Mouse (Mus musculus): ENCODE data around the gene Olfr330. TPM values are rescaled to one million over a fixed set of nuclear protein-coding genes. Genes with fewer than 3 reads are reported as not detected.
"Not testable (repeated sequence)": the region's sequence is repeated elsewhere in the genome, so short reads cannot be mapped to it uniquely, and the experiment has no call there.

The Olfr330 gene
- polyA plus RNA-seq, 2 experiments: not detected

- H3K9ac ChIP-seq (ENCODE audit: low read depth, low read length, severe bottlenecking); ATAC-seq (ENCODE audit: low FRiP score, low read depth); H3K27ac ChIP-seq (replicated peaks; ENCODE audit: low read depth, low read length); H3K4me3 ChIP-seq (replicated peaks; ENCODE audit: low read length); H3K4me1 ChIP-seq (ENCODE audit: control insufficient read depth, insufficient read depth, low read length); H3K27me3 ChIP-seq (ENCODE audit: control insufficient read depth, insufficient read depth, low read length); H3K36me3 ChIP-seq (ENCODE audit: control insufficient read depth, insufficient read depth, low read length); DNase-seq (ENCODE audit: low spot score); H3K4me2 ChIP-seq (replicated peaks; ENCODE audit: low read depth, low read length, severe bottlenecking); H3K9me3 ChIP-seq (ENCODE audit: control insufficient read depth, low read length): not testable (repeated sequence)
- 82% methylated on average over 19 of the region's 19 CpGs for WGBS
These were observed 25.6 kb downstream of the Olfr330 start for GRCm38 (mm10) chr11:58509058-58509457.

DNA sequence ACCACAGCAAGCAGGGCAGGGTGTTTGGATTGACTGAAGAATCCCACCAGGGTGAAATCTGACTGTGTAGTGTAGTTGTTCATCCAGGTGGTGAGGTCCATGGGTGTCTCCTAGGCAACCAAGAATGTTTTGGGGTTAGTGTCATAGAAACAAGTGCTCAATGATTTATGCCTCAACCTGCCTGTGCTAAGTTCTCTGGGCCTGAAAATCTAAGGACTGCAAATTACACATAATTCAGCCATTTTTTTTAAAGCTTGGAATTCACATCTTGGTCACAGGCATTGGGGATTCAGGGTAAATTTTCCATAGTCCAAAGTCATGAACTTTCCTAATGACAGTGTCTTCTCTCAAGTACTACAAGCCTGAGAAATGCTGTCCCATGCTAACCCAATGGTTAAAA lies 32.2 kb downstream of the Olfr330 start, which contains the start of gene Olfr331:
Gene Olfr331, minus strand, starts transcription at position 101 of the 400 bp plus-strand sequence.
- H3K9me3 ChIP-seq (ENCODE audit: control insufficient read depth, low read length); H3K27ac ChIP-seq (replicated peaks; ENCODE audit: low read depth, low read length); ATAC-seq (ENCODE audit: low FRiP score, low read depth); H3K27me3 ChIP-seq (ENCODE audit: control insufficient read depth, insufficient read depth, low read length); H3K4me2 ChIP-seq (replicated peaks; ENCODE audit: low read depth, low read length, severe bottlenecking); H3K4me3 ChIP-seq (replicated peaks; ENCODE audit: low read length); H3K4me1 ChIP-seq (ENCODE audit: control insufficient read depth, insufficient read depth, low read length); DNase-seq (ENCODE audit: low spot score); H3K36me3 ChIP-seq (ENCODE audit: control insufficient read depth, insufficient read depth, low read length); H3K9ac ChIP-seq (ENCODE audit: low read depth, low read length, severe bottlenecking): not testable (repeated sequence)

GRCm38 (mm10) chr11:58499290-58499689 lies 35.3 kb downstream of the Olfr330 start:
- ATAC-seq (ENCODE audit: low FRiP score, low read depth): no peak
- DNase-seq (ENCODE audit: low spot score): peak; percentile 47
- Histone ChIP-seq H3K36me3 (ENCODE audit: control insufficient read depth, insufficient read depth, low read length) (no peaks in the 10 kb centered on the region), H3K4me1 (ENCODE audit: control insufficient read depth, insufficient read depth, low read length) (no peaks in the 10 kb centered on the region), H3K27ac (replicated peaks; ENCODE audit: low read depth, low read length) (no peak overlapping the region), H3K9me3 (ENCODE audit: control insufficient read depth, low read length) (no peaks in the 10 kb centered on the region), H3K4me2 (replicated peaks; ENCODE audit: low read depth, low read length, severe bottlenecking) (no peak overlapping the region), H3K4me3 (replicated peaks; ENCODE audit: low read length) (no peak overlapping the region), H3K9ac (ENCODE audit: low read depth, low read length, severe bottlenecking) (no peak overlapping the region), H3K27me3 (ENCODE audit: control insufficient read depth, insufficient read depth, low read length) (no peaks in the 10 kb centered on the region)
- no peak for TF ChIP-seq POLR2A (IDR thresholded peaks at IDR 0.05; ENCODE audit: borderline replicate concordance, extremely low read depth, insufficient read depth, insufficient read length)
- 46% methylated on average over 3 of the region's 3 CpGs for WGBS

GRCm38 (mm10) chr11:58498761-58499160 lies 35.9 kb downstream of the Olfr330 start:
- no peak overlapping the region for H3K27ac ChIP-seq (replicated peaks; ENCODE audit: low read depth, low read length)
- H3K4me2 ChIP-seq (replicated peaks; ENCODE audit: low read depth, low read length, severe bottlenecking): no peak overlapping the region
- ATAC-seq (ENCODE audit: low FRiP score, low read depth) (no peak), DNase-seq (ENCODE audit: low spot score) (no peak)
- H3K9ac ChIP-seq (ENCODE audit: low read depth, low read length, severe bottlenecking): no peak overlapping the region
- no peak overlapping the region for H3K4me3 ChIP-seq (replicated peaks; ENCODE audit: low read length)
- TF ChIP-seq POLR2A (IDR thresholded peaks at IDR 0.05; ENCODE audit: borderline replicate concordance, extremely low read depth, insufficient read depth, insufficient read length): no peak
- no peaks in the 10 kb centered on the region for H3K9me3 ChIP-seq (ENCODE audit: control insufficient read depth, low read length)
- H3K4me1 ChIP-seq (ENCODE audit: control insufficient read depth, insufficient read depth, low read length): no peaks in the 10 kb centered on the region
- 75% methylated on average over 9 of the region's 9 CpGs for WGBS
- no peaks in the 10 kb centered on the region for H3K27me3 ChIP-seq (ENCODE audit: control insufficient read depth, insufficient read depth, low read length)
- H3K36me3 ChIP-seq (ENCODE audit: control insufficient read depth, insufficient read depth, low read length): no peaks in the 10 kb centered on the region

DNA sequence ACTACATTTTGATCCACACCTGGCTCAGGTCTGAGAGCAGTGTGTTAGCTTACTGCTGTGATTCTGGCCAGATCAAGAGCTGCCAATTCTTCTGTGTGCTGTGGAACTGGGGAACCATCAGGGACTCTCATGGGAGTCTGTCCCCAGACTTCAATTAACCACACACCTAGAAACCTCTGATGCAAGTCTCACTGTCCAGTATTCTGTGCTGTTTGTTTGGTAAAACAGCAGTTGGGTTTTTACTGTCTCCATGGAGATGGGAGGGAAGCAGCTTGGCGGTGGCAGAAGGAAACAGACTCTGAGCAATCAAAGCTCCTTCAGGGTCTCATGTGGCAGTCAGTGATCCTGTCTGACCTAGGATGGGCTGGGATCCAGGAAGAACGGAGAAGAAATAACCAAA lies 42.2 kb downstream of the Olfr330 start, which contains the start of gene Olfr332:
Gene Olfr332, minus strand, starts transcription at position 101 of the 400 bp plus-strand sequence.
- ATAC-seq (ENCODE audit: low FRiP score, low read depth): no peak
- WGBS: 68% methylated on average over 2 of the region's 2 CpGs
- Histone ChIP-seq H3K9me3 (ENCODE audit: control insufficient read depth, low read length) (no peaks in the 10 kb centered on the region), H3K27me3 (ENCODE audit: control insufficient read depth, insufficient read depth, low read length) (no peaks in the 10 kb centered on the region), H3K27ac (replicated peaks; ENCODE audit: low read depth, low read length) (no peak within 1 kb of the TSS), H3K4me3 (replicated peaks; ENCODE audit: low read length) (no peak within 1 kb of the TSS), H3K36me3 (ENCODE audit: control insufficient read depth, insufficient read depth, low read length) (no peaks in the 10 kb centered on the region), H3K4me2 (replicated peaks; ENCODE audit: low read depth, low read length, severe bottlenecking) (no peak within 1 kb of the TSS), H3K9ac (ENCODE audit: low read depth, low read length, severe bottlenecking) (no peak within 1 kb of the TSS), H3K4me1 (ENCODE audit: control insufficient read depth, insufficient read depth, low read length) (no peaks in the 10 kb centered on the region)
- TF ChIP-seq POLR2A (IDR thresholded peaks at IDR 0.05; ENCODE audit: borderline replicate concordance, extremely low read depth, insufficient read depth, insufficient read length): no peak
- no peak for DNase-seq (ENCODE audit: low spot score)

Other genes with a start within 250 kb of the Olfr330 start
- 66.0 and 74.7 TPM in 2 replicates for gene Zfp692, start 227.8 kb downstream of the Olfr330 start, polyA plus RNA-seq (2012; rRNA removed)
- gene Zfp692, start 227.8 kb downstream of the Olfr330 start, polyA plus RNA-seq (2014; fragmentation: Nextera tagmentation; extraction: Ambion mirVana): 18.3 and 18.8 TPM in 2 replicates
- 35.2 and 44.3 TPM in 2 replicates for gene Zfp672, start 204.5 kb downstream of the Olfr330 start, polyA plus RNA-seq (2012; rRNA removed)
- 40.7 and 42.4 TPM in 2 replicates for gene Zfp672, start 204.5 kb downstream of the Olfr330 start, polyA plus RNA-seq (2014; fragmentation: Nextera tagmentation; extraction: Ambion mirVana)
- 25.6 and 30.7 TPM in 2 replicates for gene Sh3bp5l, start 204.1 kb downstream of the Olfr330 start, polyA plus RNA-seq (2012; rRNA removed)
- gene Sh3bp5l, start 204.1 kb downstream of the Olfr330 start, polyA plus RNA-seq (2014; fragmentation: Nextera tagmentation; extraction: Ambion mirVana): 24.4 and 28.5 TPM in 2 replicates
- 0.06 and 0.44 TPM in 2 replicates for gene Lypd8, start 155.8 kb downstream of the Olfr330 start, polyA plus RNA-seq (2012; rRNA removed)
- gene Lypd8, start 155.8 kb downstream of the Olfr330 start, polyA plus RNA-seq (2014; fragmentation: Nextera tagmentation; extraction: Ambion mirVana): not detected in 2 replicates
- gene 1810065E05Rik, start 113.7 kb downstream of the Olfr330 start, polyA plus RNA-seq (2012; rRNA removed): not detected in 2 replicates
- gene 1810065E05Rik, start 113.7 kb downstream of the Olfr330 start, polyA plus RNA-seq (2014; fragmentation: Nextera tagmentation; extraction: Ambion mirVana): not detected in 2 replicates
- gene Gm12253, start 102.3 kb downstream of the Olfr330 start, polyA plus RNA-seq (2012; rRNA removed): not detected in 2 replicates
- gene Gm12253, start 102.3 kb downstream of the Olfr330 start, polyA plus RNA-seq (2014; fragmentation: Nextera tagmentation; extraction: Ambion mirVana): not detected in 2 replicates
- not detected in 2 replicates for gene Lypd9, start 81.9 kb downstream of the Olfr330 start, polyA plus RNA-seq (2012; rRNA removed)
- not detected in 2 replicates for gene Lypd9, start 81.9 kb downstream of the Olfr330 start, polyA plus RNA-seq (2014; fragmentation: Nextera tagmentation; extraction: Ambion mirVana)
- not detected in 2 replicates for gene Olfr30, start 72.6 kb downstream of the Olfr330 start, polyA plus RNA-seq (2012; rRNA removed)
- not detected in 2 replicates for gene Olfr30, start 72.6 kb downstream of the Olfr330 start, polyA plus RNA-seq (2014; fragmentation: Nextera tagmentation; extraction: Ambion mirVana)
- not detected in 2 replicates for gene Olfr332, start 42.3 kb downstream of the Olfr330 start, polyA plus RNA-seq (2012; rRNA removed)
- gene Olfr332, start 42.3 kb downstream of the Olfr330 start, polyA plus RNA-seq (2014; fragmentation: Nextera tagmentation; extraction: Ambion mirVana): not detected in 2 replicates
- not detected in 2 replicates for gene Olfr331, start 32.3 kb downstream of the Olfr330 start, polyA plus RNA-seq (2012; rRNA removed)
- gene Olfr331, start 32.3 kb downstream of the Olfr330 start, polyA plus RNA-seq (2014; fragmentation: Nextera tagmentation; extraction: Ambion mirVana): not detected in 2 replicates
- 0.09 TPM in 1 of 2 replicates, not detected in the other for gene Olfr329-ps, start 11.6 kb upstream of the Olfr330 start, polyA plus RNA-seq (2012; rRNA removed)
- gene Olfr329-ps, start 11.6 kb upstream of the Olfr330 start, polyA plus RNA-seq (2014; fragmentation: Nextera tagmentation; extraction: Ambion mirVana): not detected in 2 replicates
- 0.01 TPM in 1 of 2 replicates, not detected in the other for gene Olfr328, start 20.8 kb upstream of the Olfr330 start, polyA plus RNA-seq (2012; rRNA removed)
- 0.07 and 0.11 TPM in 2 replicates for gene Olfr328, start 20.8 kb upstream of the Olfr330 start, polyA plus RNA-seq (2014; fragmentation: Nextera tagmentation; extraction: Ambion mirVana)
- 0.09 and 0.15 TPM in 2 replicates for gene Olfr224, start 35.7 kb upstream of the Olfr330 start, polyA plus RNA-seq (2012; rRNA removed)
- not detected in 2 replicates for gene Olfr224, start 35.7 kb upstream of the Olfr330 start, polyA plus RNA-seq (2014; fragmentation: Nextera tagmentation; extraction: Ambion mirVana)
- not detected in 2 replicates for gene Olfr325, start 42.9 kb upstream of the Olfr330 start, polyA plus RNA-seq (2012; rRNA removed)
- gene Olfr325, start 42.9 kb upstream of the Olfr330 start, polyA plus RNA-seq (2014; fragmentation: Nextera tagmentation; extraction: Ambion mirVana): not detected in 2 replicates
- gene Olfr324, start 60.3 kb upstream of the Olfr330 start, polyA plus RNA-seq (2012; rRNA removed): not detected in 2 replicates
- not detected in 2 replicates for gene Olfr324, start 60.3 kb upstream of the Olfr330 start, polyA plus RNA-seq (2014; fragmentation: Nextera tagmentation; extraction: Ambion mirVana)
- not detected in 2 replicates for gene 2210407C18Rik, start 81.2 kb upstream of the Olfr330 start, polyA plus RNA-seq (2012; rRNA removed)
- not detected in 2 replicates for gene 2210407C18Rik, start 81.2 kb upstream of the Olfr330 start, polyA plus RNA-seq (2014; fragmentation: Nextera tagmentation; extraction: Ambion mirVana)
- not detected in 2 replicates for gene Olfr323, start 95.7 kb upstream of the Olfr330 start, polyA plus RNA-seq (2012; rRNA removed)
- not detected in 2 replicates for gene Olfr323, start 95.7 kb upstream of the Olfr330 start, polyA plus RNA-seq (2014; fragmentation: Nextera tagmentation; extraction: Ambion mirVana)
- gene Trim58, start 105.6 kb upstream of the Olfr330 start, polyA plus RNA-seq (2012; rRNA removed): 0.06 and 0.14 TPM in 2 replicates
- not detected in 2 replicates for gene Trim58, start 105.6 kb upstream of the Olfr330 start, polyA plus RNA-seq (2014; fragmentation: Nextera tagmentation; extraction: Ambion mirVana)
- not detected in 2 replicates for gene Olfr322, start 123.9 kb upstream of the Olfr330 start, polyA plus RNA-seq (2012; rRNA removed)
- not detected in 2 replicates for gene Olfr322, start 123.9 kb upstream of the Olfr330 start, polyA plus RNA-seq (2014; fragmentation: Nextera tagmentation; extraction: Ambion mirVana)
- not detected in 2 replicates for gene Olfr320, start 146.3 kb upstream of the Olfr330 start, polyA plus RNA-seq (2012; rRNA removed)
- not detected in 2 replicates for gene Olfr320, start 146.3 kb upstream of the Olfr330 start, polyA plus RNA-seq (2014; fragmentation: Nextera tagmentation; extraction: Ambion mirVana)
- gene Olfr319, start 164.3 kb upstream of the Olfr330 start, polyA plus RNA-seq (2012; rRNA removed): not detected in 2 replicates
- gene Olfr319, start 164.3 kb upstream of the Olfr330 start, polyA plus RNA-seq (2014; fragmentation: Nextera tagmentation; extraction: Ambion mirVana): not detected in 2 replicates
- gene Olfr318, start 189.2 kb upstream of the Olfr330 start, polyA plus RNA-seq (2012; rRNA removed): not detected in 2 replicates
- not detected in 2 replicates for gene Olfr318, start 189.2 kb upstream of the Olfr330 start, polyA plus RNA-seq (2014; fragmentation: Nextera tagmentation; extraction: Ambion mirVana)
- gene Olfr317, start 204.4 kb upstream of the Olfr330 start, polyA plus RNA-seq (2012; rRNA removed): not detected in 2 replicates
- not detected in 2 replicates for gene Olfr317, start 204.4 kb upstream of the Olfr330 start, polyA plus RNA-seq (2014; fragmentation: Nextera tagmentation; extraction: Ambion mirVana)
- not detected in 2 replicates for gene Olfr316, start 217.9 kb upstream of the Olfr330 start, polyA plus RNA-seq (2012; rRNA removed)
- gene Olfr316, start 217.9 kb upstream of the Olfr330 start, polyA plus RNA-seq (2014; fragmentation: Nextera tagmentation; extraction: Ambion mirVana): not detected in 2 replicates
- gene Olfr315, start 238.4 kb upstream of the Olfr330 start, polyA plus RNA-seq (2012; rRNA removed): not detected in 2 replicates
- not detected in 2 replicates for gene Olfr315, start 238.4 kb upstream of the Olfr330 start, polyA plus RNA-seq (2014; fragmentation: Nextera tagmentation; extraction: Ambion mirVana)
- not detected in 2 replicates for gene Olfr314, start 248.1 kb upstream of the Olfr330 start, polyA plus RNA-seq (2012; rRNA removed)
- not detected in 2 replicates for gene Olfr314, start 248.1 kb upstream of the Olfr330 start, polyA plus RNA-seq (2014; fragmentation: Nextera tagmentation; extraction: Ambion mirVana)

All from limb, embryonic 14.5 days (tissue).